Mouse (Mus musculus): ENCODE data around the gene Adamts16.
"Not testable (repeated sequence)": the region's sequence is repeated elsewhere in the genome, so short reads cannot be mapped to it uniquely, and the experiment has no call there.

GRCm38 (mm10) chr13:70879971-70880370 is 38.4 kb upstream of the Adamts16 start:
- not testable (repeated sequence) for TF ChIP-seq CTCF (conservative IDR thresholded peaks at IDR 0.05; ENCODE audit: insufficient read depth, insufficient read length, low read depth, low read length); POLR2A (IDR thresholded peaks at IDR 0.05; ENCODE audit: low read depth, low read length)

Data from kidney, adult 2 months (tissue).